Mouse (Mus musculus): ENCODE results near the gene Map3k20. TPM values are rescaled to one million over a fixed set of nuclear protein-coding genes. Genes with fewer than 3 reads are reported as not detected.

Gene Map3k20
- polyA plus RNA-seq, 1 experiment from 2014 or later, result 46.4 TPM

GRCm38 (mm10) chr2:72369140-72369600, 83.7 kb downstream of the Map3k20 start:
- Histone ChIP-seq H3K4me3 (ENCODE audit: low read length) (peak overlapping the region; percentile 22), H3K4me1 (ENCODE audit: control insufficient read depth, insufficient read depth, low read length) (peaks cover 33% of the 10 kb centered on the region), H3K9me3 (replicated peaks; ENCODE audit: control insufficient read depth, low read length) (no peaks in the 10 kb centered on the region), H3K9ac (ENCODE audit: low read length) (peak overlapping the region; percentile 52), H3K4me2 (ENCODE audit: low read depth, low read length) (peak overlapping the region; percentile 49), H3K36me3 (ENCODE audit: control insufficient read depth, insufficient read depth) (peaks cover 2% of the 10 kb centered on the region; the same call in 1 of the 2 replicates), H3K27ac (ENCODE audit: low read length) (peak overlapping the region; percentile 91), H3K27me3 (ENCODE audit: control insufficient read depth, insufficient read depth, low read length) (no peaks in the 10 kb centered on the region)
- ATAC-seq (replicated peaks; ENCODE audit: extremely low read depth, insufficient read depth, low FRiP score), result peak; percentile 45
- WGBS, result 5% methylated on average over 6 of the region's 6 CpGs

- H3K4me2 ChIP-seq (ENCODE audit: low read depth, low read length), result no peak overlapping the region
- H3K9ac ChIP-seq (ENCODE audit: low read length), result no peak overlapping the region
- peaks cover 16% of the 10 kb centered on the region for H3K4me1 ChIP-seq (ENCODE audit: control insufficient read depth, insufficient read depth, low read length)
- no peaks in the 10 kb centered on the region for H3K9me3 ChIP-seq (replicated peaks; ENCODE audit: control insufficient read depth, low read length)
- H3K4me3 ChIP-seq (ENCODE audit: low read length), result no peak overlapping the region
- no peak for ATAC-seq (replicated peaks; ENCODE audit: extremely low read depth, insufficient read depth, low FRiP score)
- 84% methylated on average over 13 of the region's 13 CpGs for WGBS
- H3K27me3 ChIP-seq (ENCODE audit: control insufficient read depth, insufficient read depth, low read length), result no peaks in the 10 kb centered on the region
- H3K27ac ChIP-seq (ENCODE audit: low read length), result no peak overlapping the region
- peaks cover 4% of the 10 kb centered on the region; the same call in 1 of the 2 replicates for H3K36me3 ChIP-seq (ENCODE audit: control insufficient read depth, insufficient read depth)
These were observed 86.7 kb downstream of the Map3k20 start for GRCm38 (mm10) chr2:72372136-72372535.

GRCm38 (mm10) chr2:72374076-72374475, 88.6 kb downstream of the Map3k20 start:
- no peak for ATAC-seq (replicated peaks; ENCODE audit: extremely low read depth, insufficient read depth, low FRiP score)
- WGBS, result 76% methylated on average over 3 of the region's 3 CpGs
- Histone ChIP-seq H3K4me1 (ENCODE audit: control insufficient read depth, insufficient read depth, low read length) (peaks cover 6% of the 10 kb centered on the region), H3K27ac (ENCODE audit: low read length) (no peak overlapping the region), H3K27me3 (ENCODE audit: control insufficient read depth, insufficient read depth, low read length) (no peaks in the 10 kb centered on the region), H3K4me3 (ENCODE audit: low read length) (no peak overlapping the region), H3K36me3 (ENCODE audit: control insufficient read depth, insufficient read depth) (peaks cover 10% of the 10 kb centered on the region), H3K4me2 (ENCODE audit: low read depth, low read length) (no peak overlapping the region), H3K9me3 (replicated peaks; ENCODE audit: control insufficient read depth, low read length) (no peaks in the 10 kb centered on the region), H3K9ac (ENCODE audit: low read length) (no peak overlapping the region)

GRCm38 (mm10) chr2:72375877-72376276, 90.4 kb downstream of the Map3k20 start:
- 78% methylated on average over 3 of the region's 3 CpGs for WGBS
- Histone ChIP-seq H3K27me3 (ENCODE audit: control insufficient read depth, insufficient read depth, low read length) (no peaks in the 10 kb centered on the region), H3K36me3 (ENCODE audit: control insufficient read depth, insufficient read depth) (peaks cover 23% of the 10 kb centered on the region), H3K4me2 (ENCODE audit: low read depth, low read length) (no peak overlapping the region), H3K4me1 (ENCODE audit: control insufficient read depth, insufficient read depth, low read length) (no peaks in the 10 kb centered on the region), H3K9ac (ENCODE audit: low read length) (no peak overlapping the region), H3K9me3 (replicated peaks; ENCODE audit: control insufficient read depth, low read length) (no peaks in the 10 kb centered on the region), H3K4me3 (ENCODE audit: low read length) (no peak overlapping the region), H3K27ac (ENCODE audit: low read length) (peak overlapping the region; percentile 19; the same call in 1 of the 2 replicates)
- ATAC-seq (replicated peaks; ENCODE audit: extremely low read depth, insufficient read depth, low FRiP score), result no peak

GRCm38 (mm10) chr2:72376946-72377345, 91.5 kb downstream of the Map3k20 start:
- Histone ChIP-seq H3K27ac (ENCODE audit: low read length) (no peak overlapping the region), H3K36me3 (ENCODE audit: control insufficient read depth, insufficient read depth) (peaks cover 23% of the 10 kb centered on the region), H3K9me3 (replicated peaks; ENCODE audit: control insufficient read depth, low read length) (no peaks in the 10 kb centered on the region), H3K4me3 (ENCODE audit: low read length) (no peak overlapping the region), H3K9ac (ENCODE audit: low read length) (no peak overlapping the region), H3K4me2 (ENCODE audit: low read depth, low read length) (no peak overlapping the region), H3K27me3 (ENCODE audit: control insufficient read depth, insufficient read depth, low read length) (no peaks in the 10 kb centered on the region), H3K4me1 (ENCODE audit: control insufficient read depth, insufficient read depth, low read length) (no peaks in the 10 kb centered on the region)
- WGBS, result 96% methylated on average over 5 of the region's 5 CpGs
- no peak for ATAC-seq (replicated peaks; ENCODE audit: extremely low read depth, insufficient read depth, low FRiP score)

- 88% methylated on average over 11 of the region's 11 CpGs for WGBS
- Histone ChIP-seq H3K27me3 (ENCODE audit: control insufficient read depth, insufficient read depth, low read length) (no peaks in the 10 kb centered on the region), H3K27ac (ENCODE audit: low read length) (no peak overlapping the region), H3K9me3 (replicated peaks; ENCODE audit: control insufficient read depth, low read length) (no peaks in the 10 kb centered on the region), H3K4me1 (ENCODE audit: control insufficient read depth, insufficient read depth, low read length) (peaks cover 8% of the 10 kb centered on the region), H3K4me2 (ENCODE audit: low read depth, low read length) (no peak overlapping the region), H3K36me3 (ENCODE audit: control insufficient read depth, insufficient read depth) (peaks cover 23% of the 10 kb centered on the region), H3K9ac (ENCODE audit: low read length) (no peak overlapping the region), H3K4me3 (ENCODE audit: low read length) (no peak overlapping the region)
- ATAC-seq (replicated peaks; ENCODE audit: extremely low read depth, insufficient read depth, low FRiP score), result no peak
These were observed 94.0 kb downstream of the Map3k20 start for GRCm38 (mm10) chr2:72379425-72379824.

GRCm38 (mm10) chr2:72382662-72383061, 97.2 kb downstream of the Map3k20 start:
- peaks cover 8% of the 10 kb centered on the region for H3K4me1 ChIP-seq (ENCODE audit: control insufficient read depth, insufficient read depth, low read length)
- H3K9me3 ChIP-seq (replicated peaks; ENCODE audit: control insufficient read depth, low read length), result no peaks in the 10 kb centered on the region
- peaks cover 37% of the 10 kb centered on the region for H3K36me3 ChIP-seq (ENCODE audit: control insufficient read depth, insufficient read depth)
- ATAC-seq (replicated peaks; ENCODE audit: extremely low read depth, insufficient read depth, low FRiP score), result no peak
- 63% methylated on average over 6 of the region's 6 CpGs for WGBS
- H3K9ac ChIP-seq (ENCODE audit: low read length), result no peak overlapping the region
- H3K4me2 ChIP-seq (ENCODE audit: low read depth, low read length), result no peak overlapping the region
- H3K4me3 ChIP-seq (ENCODE audit: low read length), result no peak overlapping the region
- H3K27me3 ChIP-seq (ENCODE audit: control insufficient read depth, insufficient read depth, low read length), result no peaks in the 10 kb centered on the region
- H3K27ac ChIP-seq (ENCODE audit: low read length), result peak overlapping the region; percentile 45

GRCm38 (mm10) chr2:72383321-72383720, 97.9 kb downstream of the Map3k20 start:
- no peak overlapping the region for H3K27ac ChIP-seq (ENCODE audit: low read length)
- WGBS, result 62% methylated on average over 11 of the region's 11 CpGs

GRCm38 (mm10) chr2:72389411-72389810, 104.0 kb downstream of the Map3k20 start:
- Histone ChIP-seq H3K27ac (ENCODE audit: low read length) (peak overlapping the region; percentile 71), H3K4me3 (ENCODE audit: low read length) (no peak overlapping the region), H3K9me3 (replicated peaks; ENCODE audit: control insufficient read depth, low read length) (no peaks in the 10 kb centered on the region), H3K4me2 (ENCODE audit: low read depth, low read length) (0 out of 2 replicates have a peak overlapping the region, but pooled peaks have one; percentile 9), H3K36me3 (ENCODE audit: control insufficient read depth, insufficient read depth) (peaks cover 18% of the 10 kb centered on the region), H3K9ac (ENCODE audit: low read length) (0 out of 2 replicates have a peak overlapping the region, but pooled peaks have one; percentile 31), H3K4me1 (ENCODE audit: control insufficient read depth, insufficient read depth, low read length) (peaks cover 18% of the 10 kb centered on the region), H3K27me3 (ENCODE audit: control insufficient read depth, insufficient read depth, low read length) (no peaks in the 10 kb centered on the region)
- no peak for ATAC-seq (replicated peaks; ENCODE audit: extremely low read depth, insufficient read depth, low FRiP score)
- 74% methylated on average over 13 of the region's 13 CpGs for WGBS

More at GRCm38 (mm10) chr2:72383321-72383720, 97.9 kb downstream of the Map3k20 start:
- Histone ChIP-seq H3K36me3 (ENCODE audit: control insufficient read depth, insufficient read depth) (peaks cover 37% of the 10 kb centered on the region), H3K4me1 (ENCODE audit: control insufficient read depth, insufficient read depth, low read length) (peaks cover 8% of the 10 kb centered on the region), H3K4me2 (ENCODE audit: low read depth, low read length) (no peak overlapping the region), H3K4me3 (ENCODE audit: low read length) (no peak overlapping the region), H3K9ac (ENCODE audit: low read length) (no peak overlapping the region), H3K27me3 (ENCODE audit: control insufficient read depth, insufficient read depth, low read length) (no peaks in the 10 kb centered on the region), H3K9me3 (replicated peaks; ENCODE audit: control insufficient read depth, low read length) (no peaks in the 10 kb centered on the region)
- ATAC-seq (replicated peaks; ENCODE audit: extremely low read depth, insufficient read depth, low FRiP score), result no peak; the same call in 1 of the 2 replicates
